Mouse (Mus musculus) hindbrain, embryonic 16.5 days (tissue): ENCODE data around the gene Uba5. TPM values are rescaled to one million over a fixed set of nuclear protein-coding genes. Genes with fewer than 3 reads are reported as not detected.
A peak's percentile ranks its signal among the peaks of the same experiment; 100 is the strongest.

ENCODE experiments used
- ATAC-seq: fragments of 200-750 bp; cut with Nextera tagmentation; 2 replicates; pipeline ENCODE4 v1.8.0; 2017; ENCODE audit warnings: moderate TSS enrichment, moderate library complexity
- H3K27ac ChIP-seq: fragments of 300-500 bp; sonication (generic); 2 replicates; pipeline ENCODE4 v1.5.1; 2014; ENCODE audit warnings: low read depth, mild to moderate bottlenecking, control low read depth, low read length, moderate library complexity
- H3K27me3 ChIP-seq: fragments of 300-500 bp; sonication (generic); replicated peaks from 2 replicates; pipeline ENCODE4 v1.6.1; 2014; ENCODE audit warnings: low read length; ENCODE audit not compliant: control insufficient read depth, insufficient read depth
- H3K36me3 ChIP-seq: fragments of 300-500 bp; sonication (generic); 2 replicates; pipeline ENCODE4 v1.6.1; 2014; ENCODE audit warnings: mild to moderate bottlenecking, low read length, moderate library complexity, mixed read lengths; ENCODE audit not compliant: control insufficient read depth, insufficient read depth
- H3K4me1 ChIP-seq: fragments of 300-500 bp; sonication (generic); 2 replicates; pipeline ENCODE4 v1.6.1; 2014; ENCODE audit warnings: low read depth, low read length; ENCODE audit not compliant: control insufficient read depth, insufficient read depth
- H3K4me2 ChIP-seq: fragments of 300-500 bp; sonication (generic); 2 replicates; pipeline ENCODE4 v1.6.1; 2014; ENCODE audit warnings: mild to moderate bottlenecking, low read length, control low read depth, moderate library complexity
- H3K4me3 ChIP-seq: fragments of 300-500 bp; sonication (generic); 2 replicates; pipeline ENCODE4 v1.5.1; 2014; ENCODE audit warnings: mild to moderate bottlenecking, low read length, control low read depth, moderate library complexity
- H3K9ac ChIP-seq: fragments of 300-500 bp; sonication (generic); 2 replicates; pipeline ENCODE4 v1.6.1; 2014; ENCODE audit warnings: low read depth, mild to moderate bottlenecking, control low read depth, low read length, moderate library complexity
- H3K9me3 ChIP-seq: fragments of 300-500 bp; sonication (generic); 2 replicates; pipeline ENCODE4 v1.6.1; 2014; ENCODE audit warnings: mild to moderate bottlenecking, low read length, moderate library complexity; ENCODE audit not compliant: control insufficient read depth
- WGBS: fragments of 180-500 bp; shearing (Covaris S2); extraction: QIAGEN DNeasy Blood & Tissue Kit; methylation state at CpG from one replicate; pipeline ENCODE4 v1.1.7; 2014; 5-methylcytosine and 5-hydroxymethylcytosine counted together
- polyA plus RNA-seq: library from polyadenylated mRNA; unstranded; fragments of >200 nt; fragmentation: Nextera tagmentation; extraction: Ambion mirVana; gene quantifications from 2 replicates; pipeline ENCODE4 v1.2.1, GENCODE M21; 2015

Gene Uba5
- 66.5 and 68.4 TPM in 2 replicates for polyA plus RNA-seq

DNA sequence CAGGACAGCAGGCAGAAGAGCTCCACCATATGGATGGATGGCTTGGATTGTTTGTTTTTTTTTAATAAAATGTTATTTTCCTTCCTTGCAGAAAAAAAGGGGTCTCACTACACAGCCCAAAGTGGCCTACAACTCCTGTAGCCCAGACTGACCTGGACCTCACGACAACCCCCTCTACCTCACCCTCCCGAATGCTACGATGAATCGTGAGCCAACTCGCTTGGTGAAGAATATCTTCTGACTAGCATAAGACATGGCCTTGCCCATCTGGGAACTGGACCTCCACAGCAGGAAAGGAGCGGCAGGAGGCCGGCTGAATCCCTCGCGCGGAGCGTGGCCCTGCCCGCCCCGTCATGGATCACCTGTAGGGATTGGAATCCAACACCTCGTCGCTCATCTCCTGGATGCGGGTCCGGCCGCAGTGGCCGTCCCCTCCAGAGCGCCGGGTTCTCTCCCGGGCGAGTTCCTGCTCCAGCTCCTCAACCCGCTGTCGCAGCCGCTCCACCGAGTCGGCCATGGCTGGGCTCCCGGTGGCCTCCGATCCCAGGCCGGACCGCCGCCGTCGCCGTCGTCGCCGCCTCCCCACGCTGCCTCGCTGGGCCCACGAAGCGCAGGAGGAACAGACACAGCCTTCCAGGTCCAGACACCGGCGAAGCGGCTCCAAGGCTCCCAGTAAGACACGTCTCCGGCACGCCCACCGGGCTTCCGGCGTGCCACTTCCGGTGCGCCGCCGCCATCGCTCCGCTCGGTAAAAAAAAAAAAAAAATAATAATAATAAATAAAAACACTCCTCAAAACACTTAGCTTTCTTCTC, at the start of gene Uba5:
Uba5 (minus strand) TSS at position 705 of the 814 bp plus-strand sequence.
- peak within 1 kb of the TSS; percentile 96 for H3K9ac ChIP-seq
- H3K36me3 ChIP-seq, result peaks cover 11% of the 10 kb centered on the region
- peak within 1 kb of the TSS; percentile 78 for H3K27ac ChIP-seq
- ATAC-seq, result peak; percentile 77
- H3K4me3 ChIP-seq, result peak within 1 kb of the TSS; percentile 100
- H3K27me3 ChIP-seq, result no peaks in the 10 kb centered on the region
- peaks cover 17% of the 10 kb centered on the region for H3K4me1 ChIP-seq
- peak within 1 kb of the TSS; percentile 86 for H3K4me2 ChIP-seq
- WGBS, result 1% methylated on average over 59 of the region's 59 CpGs
- no peaks in the 10 kb centered on the region for H3K9me3 ChIP-seq

DNA sequence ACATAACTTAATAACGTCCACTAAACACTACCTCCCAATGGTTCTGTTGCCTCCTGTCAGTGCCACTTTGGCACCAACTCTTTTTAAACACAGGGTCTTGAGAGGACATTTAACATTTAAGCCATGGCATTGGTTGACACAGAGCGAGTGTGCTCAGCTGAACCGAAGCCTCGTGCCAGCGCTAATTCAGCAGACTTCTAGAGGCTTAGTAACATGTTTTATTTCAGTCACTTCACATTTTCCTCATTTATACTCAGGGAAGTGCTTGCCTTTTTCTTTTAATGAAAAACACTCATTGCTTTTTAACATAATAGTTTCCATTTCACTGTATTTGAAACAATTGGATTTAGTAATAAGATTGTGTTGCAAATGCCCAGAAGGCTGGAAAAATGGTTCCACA, 46.2 kb upstream of the Uba5 start:
- 95% methylated on average over 5 of the region's 5 CpGs for WGBS
- no peaks in the 10 kb centered on the region for H3K36me3 ChIP-seq
- ATAC-seq, result no peak
- no peaks in the 10 kb centered on the region for H3K27me3 ChIP-seq
- H3K9me3 ChIP-seq, result peaks cover 5% of the 10 kb centered on the region; the same call in 1 of the 2 replicates
- H3K4me3 ChIP-seq, result no peak overlapping the region
- no peak overlapping the region for H3K9ac ChIP-seq
- no peak overlapping the region for H3K4me2 ChIP-seq
- H3K27ac ChIP-seq, result no peak overlapping the region
- no peaks in the 10 kb centered on the region for H3K4me1 ChIP-seq

- WGBS, result 68% methylated on average over 2 of the region's 2 CpGs
- H3K4me2 ChIP-seq, result no peak overlapping the region
- H3K36me3 ChIP-seq, result no peaks in the 10 kb centered on the region
- no peak for ATAC-seq
- no peak overlapping the region for H3K9ac ChIP-seq
- H3K4me3 ChIP-seq, result no peak overlapping the region
- H3K4me1 ChIP-seq, result no peaks in the 10 kb centered on the region
- peaks cover 5% of the 10 kb centered on the region; the same call in 1 of the 2 replicates for H3K9me3 ChIP-seq
- no peaks in the 10 kb centered on the region for H3K27me3 ChIP-seq
- H3K27ac ChIP-seq, result no peak overlapping the region
These were observed 45.7 kb upstream of the Uba5 start for GRCm38 (mm10) chr9:104108571-104109143.

GRCm38 (mm10) chr9:104107482-104107881, 44.5 kb upstream of the Uba5 start:
- WGBS, result 81% methylated on average over 6 of the region's 6 CpGs
- H3K27me3 ChIP-seq, result no peaks in the 10 kb centered on the region
- no peak overlapping the region for H3K4me2 ChIP-seq
- H3K27ac ChIP-seq, result no peak overlapping the region
- no peaks in the 10 kb centered on the region for H3K36me3 ChIP-seq
- H3K9ac ChIP-seq, result no peak overlapping the region
- H3K9me3 ChIP-seq, result peaks cover 5% of the 10 kb centered on the region; the same call in 1 of the 2 replicates
- no peaks in the 10 kb centered on the region for H3K4me1 ChIP-seq
- no peak for ATAC-seq
- H3K4me3 ChIP-seq, result no peak overlapping the region

DNA sequence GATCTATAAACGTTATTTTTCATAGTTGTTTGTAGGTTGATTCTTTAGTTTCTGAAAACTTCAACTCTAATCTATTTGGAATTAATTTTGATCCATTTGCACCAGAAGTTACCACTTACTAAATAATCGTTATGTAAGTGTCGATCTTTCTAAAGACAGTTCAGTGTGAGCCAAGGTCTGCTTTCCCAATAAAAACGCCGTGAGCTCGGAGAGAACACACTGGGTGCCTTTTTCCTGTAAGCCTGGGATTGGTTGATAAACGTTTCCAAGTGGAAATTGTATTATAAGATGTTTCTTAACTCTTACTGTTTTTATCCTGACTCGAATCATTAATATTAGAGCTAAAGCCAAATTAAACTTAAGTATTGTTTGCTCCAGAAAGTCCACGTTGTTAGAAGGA, 44.0 kb upstream of the Uba5 start:
- Histone ChIP-seq H3K4me1 (no peaks in the 10 kb centered on the region), H3K9ac (no peak overlapping the region), H3K9me3 (peaks cover 4% of the 10 kb centered on the region; the same call in 1 of the 2 replicates), H3K4me2 (no peak overlapping the region), H3K27me3 (no peaks in the 10 kb centered on the region), H3K4me3 (no peak overlapping the region), H3K36me3 (no peaks in the 10 kb centered on the region), H3K27ac (no peak overlapping the region)
- no peak for ATAC-seq
- WGBS, result 85% methylated on average over 9 of the region's 9 CpGs

DNA sequence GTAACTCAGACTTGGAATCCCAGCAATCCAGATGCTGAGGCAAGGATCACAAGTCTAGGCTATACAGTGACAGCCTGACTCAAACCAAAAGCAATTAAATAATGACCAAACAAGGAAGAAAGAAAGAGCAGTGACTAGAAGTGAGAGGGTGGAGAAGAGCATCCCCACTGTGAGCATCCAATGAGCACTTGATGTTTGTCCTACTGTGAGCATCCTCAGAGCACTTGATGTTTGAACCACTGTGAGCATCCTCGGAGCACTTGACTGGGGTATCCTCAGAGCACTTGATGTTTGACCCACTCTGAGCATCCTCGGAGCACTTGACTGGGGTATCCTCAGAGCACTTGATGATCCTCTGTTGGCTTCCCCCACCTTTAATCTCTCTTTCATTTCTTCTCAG, 42.1 kb upstream of the Uba5 start:
- Histone ChIP-seq H3K4me1 (no peaks in the 10 kb centered on the region), H3K9ac (no peak overlapping the region), H3K36me3 (no peaks in the 10 kb centered on the region), H3K4me2 (no peak overlapping the region), H3K27me3 (no peaks in the 10 kb centered on the region), H3K4me3 (no peak overlapping the region), H3K9me3 (no peaks in the 10 kb centered on the region), H3K27ac (no peak overlapping the region)
- WGBS, result 87% methylated on average over 2 of the region's 2 CpGs
- ATAC-seq, result no peak

DNA sequence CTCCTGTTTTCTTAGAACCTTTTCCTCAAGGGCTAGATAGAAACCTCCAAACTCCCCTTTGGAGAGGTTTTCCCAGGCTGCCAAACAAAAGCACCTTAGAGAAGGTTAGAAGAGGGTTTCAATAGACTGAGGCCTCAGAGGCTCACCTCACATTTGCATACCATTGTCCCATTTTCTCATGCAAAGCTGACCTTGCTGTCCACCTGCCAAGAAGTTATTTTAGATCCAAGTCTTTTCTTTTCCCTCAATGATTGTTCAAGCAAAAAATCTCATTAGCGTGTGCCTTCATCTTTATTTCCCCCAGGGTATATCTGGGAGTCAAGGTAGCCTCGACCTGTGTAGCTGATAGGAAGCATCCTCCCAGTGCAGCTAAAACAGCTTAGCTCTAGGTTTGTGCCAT, 40.0 kb upstream of the Uba5 start:
- WGBS, result 34% methylated on average over 2 of the region's 2 CpGs
- Histone ChIP-seq H3K27ac (no peak overlapping the region), H3K27me3 (no peaks in the 10 kb centered on the region), H3K4me1 (no peaks in the 10 kb centered on the region), H3K4me2 (no peak overlapping the region), H3K4me3 (no peak overlapping the region), H3K9me3 (no peaks in the 10 kb centered on the region), H3K36me3 (no peaks in the 10 kb centered on the region), H3K9ac (no peak overlapping the region)
- ATAC-seq, result no peak

- no peak overlapping the region for H3K4me2 ChIP-seq
- no peak overlapping the region for H3K27ac ChIP-seq
- no peak overlapping the region for H3K4me3 ChIP-seq
- 28% methylated on average over 6 of the region's 6 CpGs for WGBS
- no peaks in the 10 kb centered on the region for H3K4me1 ChIP-seq
- H3K36me3 ChIP-seq, result no peaks in the 10 kb centered on the region
- no peaks in the 10 kb centered on the region for H3K9me3 ChIP-seq
- no peak for ATAC-seq
- no peak overlapping the region for H3K9ac ChIP-seq
- H3K27me3 ChIP-seq, result no peaks in the 10 kb centered on the region
These were observed 39.4 kb upstream of the Uba5 start for GRCm38 (mm10) chr9:104102301-104102700.

DNA sequence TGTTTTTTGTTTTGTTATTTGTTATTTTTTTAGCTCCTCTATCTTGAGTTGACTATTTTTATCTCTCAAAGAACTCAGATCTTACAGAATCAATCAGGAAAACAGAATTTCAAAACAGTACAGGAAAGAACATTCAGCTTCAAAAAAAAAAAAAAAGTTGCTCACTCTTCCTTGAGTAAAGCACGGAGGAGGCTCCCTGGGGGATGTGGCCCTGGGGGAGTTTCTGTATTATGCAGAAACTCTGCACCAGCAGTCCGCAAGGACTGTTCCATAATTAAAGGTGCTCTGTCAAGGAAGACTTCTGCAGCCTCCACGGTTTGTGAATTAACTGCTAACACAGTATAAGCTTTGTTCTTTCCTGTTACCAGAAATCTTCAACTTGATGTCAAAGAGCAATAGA, 38.5 kb upstream of the Uba5 start:
- Histone ChIP-seq H3K4me1 (no peaks in the 10 kb centered on the region), H3K9me3 (no peaks in the 10 kb centered on the region), H3K36me3 (no peaks in the 10 kb centered on the region), H3K27ac (no peak overlapping the region), H3K4me2 (no peak overlapping the region), H3K27me3 (no peaks in the 10 kb centered on the region), H3K9ac (no peak overlapping the region), H3K4me3 (no peak overlapping the region)
- WGBS, result 27% methylated on average over 3 of the region's 3 CpGs
- no peak for ATAC-seq
